Mouse (Mus musculus) kidney, postnatal 14 days (tissue): ENCODE data around the gene Acta2.

Experiments
- DNase-seq: peaks from one replicate; pipeline ENCODE4 v3.0.0; 2022; ENCODE audit warnings: mixed read lengths

Gene Acta2

GRCm38 (mm10) chr19:34268991-34269390 lies 13.6 kb upstream of the Acta2 start:
- no peak for DNase-seq

GRCm38 (mm10) chr19:34265604-34266193 lies 10.3 kb upstream of the Acta2 start:
- no peak for DNase-seq

DNA sequence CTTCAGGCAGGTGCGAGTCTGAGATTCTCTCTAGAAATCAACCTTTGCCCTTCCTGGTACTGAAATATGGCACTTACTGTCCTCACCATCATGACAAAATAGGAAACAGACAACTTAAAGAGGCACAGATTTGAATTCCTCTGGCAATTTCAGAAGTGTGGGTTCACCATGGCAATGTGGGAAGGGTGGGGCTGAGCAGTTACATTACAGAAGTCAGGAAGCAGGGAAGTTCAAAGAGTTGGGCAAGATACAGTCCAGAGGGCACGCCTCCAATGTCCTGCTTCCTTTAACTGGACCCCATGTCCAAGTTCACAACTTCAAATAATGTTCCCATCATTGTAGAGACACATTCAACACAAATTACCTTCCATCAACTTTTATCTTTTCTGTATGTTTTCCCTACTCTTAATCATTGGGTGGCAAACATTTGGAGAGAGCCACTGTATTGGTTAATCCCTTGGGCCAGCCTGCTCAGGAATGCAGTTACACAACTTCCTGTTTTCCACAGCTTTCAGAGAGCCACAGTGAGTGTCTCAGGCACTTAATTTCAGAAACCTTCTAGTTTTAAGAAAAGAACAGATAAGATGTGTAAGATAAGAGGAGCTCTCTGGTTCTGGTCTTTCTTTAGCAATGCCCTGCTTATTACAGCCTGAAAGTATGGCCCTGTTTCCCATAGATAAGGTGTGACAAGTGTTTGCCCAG lies 7.0 kb upstream of the Acta2 start:
- DNase-seq: no peak

DNA sequence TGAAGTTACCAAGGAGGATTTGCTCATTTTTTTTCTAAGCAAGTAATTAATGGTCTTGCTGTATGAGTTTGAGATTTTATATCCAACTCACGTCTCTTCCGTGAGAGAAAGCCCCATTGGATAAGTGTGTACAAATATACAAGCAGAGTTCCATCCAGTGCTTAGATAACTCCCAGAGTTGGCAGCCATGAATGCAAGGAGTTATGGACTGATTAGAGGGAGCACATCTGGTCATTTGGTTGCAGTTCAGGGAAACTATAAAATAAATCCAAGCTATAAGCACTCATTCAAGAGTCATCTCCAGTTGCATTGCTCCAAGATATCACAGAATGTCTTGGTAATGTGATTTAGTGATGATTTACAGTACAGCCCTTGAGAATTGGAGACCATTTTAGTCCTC lies 1.5 kb upstream of the Acta2 start:
- DNase-seq: no peak

- no peak for DNase-seq
These were observed 759 bp upstream of the Acta2 start for GRCm38 (mm10) chr19:34256149-34256548.

DNA sequence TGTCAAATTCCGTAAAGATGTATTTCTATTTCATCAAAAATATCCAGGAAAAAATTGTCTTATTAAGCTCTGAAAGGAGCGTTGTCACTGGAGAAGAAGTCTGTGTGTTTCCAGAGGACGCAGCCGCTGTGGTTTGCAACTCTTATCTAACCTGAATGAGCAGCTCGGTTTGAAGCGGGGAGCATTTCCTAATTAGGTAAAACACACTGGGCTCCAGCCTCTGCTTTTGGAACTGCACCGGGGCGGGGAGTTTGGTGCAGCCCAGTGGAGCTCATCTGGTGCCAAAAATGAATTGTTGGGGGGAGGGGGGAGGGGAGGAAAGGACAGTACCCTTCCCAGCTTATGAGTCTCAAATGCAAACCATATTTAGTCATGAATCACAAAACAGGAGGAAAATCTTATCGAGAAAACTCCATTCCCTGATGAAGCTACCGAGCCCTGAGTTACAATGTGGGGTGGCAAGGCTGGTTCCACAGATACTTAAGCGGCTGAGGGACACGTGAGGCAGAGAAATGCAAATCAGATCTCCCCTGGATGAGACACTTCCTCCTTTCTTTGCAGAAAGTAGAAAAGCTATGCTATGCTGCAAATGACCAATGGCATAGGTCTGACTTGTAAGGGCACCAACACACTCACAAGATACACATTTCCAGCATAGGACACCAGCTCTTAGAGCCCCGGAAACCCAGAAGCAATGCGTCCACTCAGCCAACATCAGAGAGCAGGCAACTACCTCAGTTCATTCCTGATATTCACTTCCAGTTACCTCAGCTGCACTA lies 1.1 kb downstream of the Acta2 start:
- DNase-seq: peak; percentile 33

DNA sequence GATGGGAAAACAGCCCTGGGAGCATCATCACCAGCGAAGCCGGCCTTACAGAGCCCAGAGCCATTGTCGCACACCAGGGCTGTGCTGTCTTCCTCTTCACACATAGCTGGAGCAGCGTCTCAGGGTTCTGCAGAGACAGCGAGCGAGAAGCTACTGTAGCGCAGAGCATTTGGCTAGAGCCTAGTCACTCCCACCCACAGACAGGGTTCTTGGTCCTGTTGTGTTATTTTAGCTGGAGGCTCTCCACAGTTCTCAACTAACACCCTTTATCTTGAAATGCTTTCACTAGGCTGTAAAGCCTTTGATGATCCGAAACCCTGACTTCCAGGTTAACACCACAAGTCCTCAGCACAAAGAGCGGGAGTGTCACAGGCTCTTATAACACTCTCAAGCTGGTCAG lies 2.9 kb downstream of the Acta2 start:
- no peak for DNase-seq

DNA sequence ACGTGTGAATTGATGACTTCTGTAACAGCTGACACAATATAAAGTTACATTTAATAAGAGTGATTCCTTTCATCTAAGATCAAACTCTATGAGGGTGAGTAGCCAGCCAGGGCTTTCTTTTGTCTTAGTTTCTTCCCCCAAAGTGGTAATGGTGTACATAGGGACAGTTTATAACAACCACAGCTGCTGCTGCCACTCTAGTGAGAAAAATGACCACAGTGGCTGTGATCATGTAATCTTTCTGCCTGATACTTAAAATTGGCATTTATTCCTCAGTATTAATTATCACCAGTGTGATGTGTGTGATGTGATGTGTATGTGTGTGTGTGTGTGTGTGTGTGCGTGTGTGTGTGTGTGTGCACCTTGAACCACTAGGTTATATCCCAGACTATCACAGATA lies 3.5 kb downstream of the Acta2 start:
- DNase-seq: no peak

DNA sequence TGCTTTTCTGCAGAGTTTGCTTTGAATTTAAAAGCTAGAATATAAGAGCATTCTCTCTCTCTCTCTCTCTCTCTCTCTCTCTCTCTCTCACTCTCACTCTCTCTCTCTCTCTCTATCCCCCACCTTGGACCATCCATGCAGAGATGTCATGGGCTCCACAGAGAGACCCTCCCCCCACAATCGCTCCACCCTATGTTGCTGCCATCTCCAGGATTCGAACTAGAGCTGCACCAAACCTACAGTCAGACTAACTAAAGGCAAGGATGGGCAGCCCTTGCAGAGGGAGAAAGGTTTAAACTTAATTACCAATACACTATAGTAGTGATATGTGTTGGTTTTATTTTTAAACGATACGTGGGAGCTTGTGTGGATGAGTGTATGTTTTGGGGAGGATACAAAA lies 4.8 kb downstream of the Acta2 start:
- DNase-seq: no peak

DNA sequence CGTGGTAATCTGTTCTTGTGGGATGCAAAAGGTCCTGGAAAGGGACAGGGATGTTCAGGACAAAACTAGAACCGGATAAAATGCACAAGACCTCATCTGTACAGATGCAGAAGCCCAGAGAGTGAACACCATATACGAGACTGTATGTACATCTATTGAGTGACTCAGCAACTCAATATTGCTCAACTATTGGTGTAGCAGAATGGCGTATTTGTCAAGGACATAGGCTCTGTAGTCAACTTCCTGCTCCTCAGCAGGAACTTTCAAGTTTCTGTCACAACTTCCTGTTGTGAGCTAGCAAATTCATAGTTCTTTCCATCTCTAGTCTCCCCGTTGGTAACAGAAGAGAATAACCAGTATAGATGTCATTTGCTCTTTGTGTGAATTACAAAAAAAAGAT lies 6.8 kb downstream of the Acta2 start:
- no peak for DNase-seq

GRCm38 (mm10) chr19:34244056-34244455 lies 11.3 kb downstream of the Acta2 start:
- DNase-seq: peak; percentile 81

DNA sequence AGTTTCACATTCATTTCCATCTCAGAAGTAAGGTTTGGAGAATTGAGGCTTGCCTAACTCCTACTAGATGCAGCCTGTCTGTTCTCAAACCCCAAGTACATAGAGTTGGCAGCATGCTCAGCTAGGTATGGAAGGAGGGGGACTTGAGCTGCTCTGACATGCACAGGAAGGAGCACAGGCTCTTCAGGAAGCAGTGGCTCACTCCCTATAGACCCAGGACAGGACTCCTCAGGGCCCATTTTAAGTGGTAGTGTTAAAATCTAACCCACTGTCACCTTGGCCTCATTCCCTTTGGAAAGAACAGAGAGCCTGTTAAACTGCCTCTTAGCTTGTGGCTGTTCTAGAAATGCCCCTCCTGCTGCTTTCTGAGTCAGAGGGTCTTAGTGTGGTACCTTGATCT lies 12.5 kb downstream of the Acta2 start:
- DNase-seq: no peak

DNA sequence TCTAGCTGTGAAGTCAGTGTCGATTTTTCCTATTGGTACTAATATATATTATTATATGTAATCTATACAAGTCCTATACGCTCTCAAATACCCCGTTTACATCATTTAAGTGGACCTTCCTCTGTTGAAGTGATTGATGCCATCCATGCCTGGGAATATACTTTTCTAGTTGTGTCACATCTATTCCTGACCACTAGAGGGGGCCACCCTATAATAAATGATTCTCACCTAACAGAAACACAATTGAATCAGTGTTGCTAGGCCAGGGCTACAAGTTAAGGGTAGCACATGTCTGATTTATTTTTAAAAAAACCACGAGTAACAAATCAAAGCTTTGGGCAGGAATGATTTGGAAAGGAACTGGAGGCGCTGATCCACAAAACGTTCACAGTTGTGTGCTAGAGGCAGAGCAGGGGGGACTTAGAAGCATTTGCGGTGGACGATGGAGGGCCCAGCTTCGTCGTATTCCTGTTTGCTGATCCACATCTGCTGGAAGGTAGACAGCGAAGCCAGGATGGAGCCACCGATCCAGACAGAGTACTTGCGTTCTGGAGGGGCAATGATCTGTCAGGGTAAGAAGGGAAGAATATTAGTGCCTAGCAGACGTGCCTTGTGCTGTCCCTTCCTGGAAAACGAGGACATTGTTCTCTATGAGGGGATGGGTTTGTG lies 14.0 kb downstream of the Acta2 start:
- DNase-seq: peak; percentile 44

DNA sequence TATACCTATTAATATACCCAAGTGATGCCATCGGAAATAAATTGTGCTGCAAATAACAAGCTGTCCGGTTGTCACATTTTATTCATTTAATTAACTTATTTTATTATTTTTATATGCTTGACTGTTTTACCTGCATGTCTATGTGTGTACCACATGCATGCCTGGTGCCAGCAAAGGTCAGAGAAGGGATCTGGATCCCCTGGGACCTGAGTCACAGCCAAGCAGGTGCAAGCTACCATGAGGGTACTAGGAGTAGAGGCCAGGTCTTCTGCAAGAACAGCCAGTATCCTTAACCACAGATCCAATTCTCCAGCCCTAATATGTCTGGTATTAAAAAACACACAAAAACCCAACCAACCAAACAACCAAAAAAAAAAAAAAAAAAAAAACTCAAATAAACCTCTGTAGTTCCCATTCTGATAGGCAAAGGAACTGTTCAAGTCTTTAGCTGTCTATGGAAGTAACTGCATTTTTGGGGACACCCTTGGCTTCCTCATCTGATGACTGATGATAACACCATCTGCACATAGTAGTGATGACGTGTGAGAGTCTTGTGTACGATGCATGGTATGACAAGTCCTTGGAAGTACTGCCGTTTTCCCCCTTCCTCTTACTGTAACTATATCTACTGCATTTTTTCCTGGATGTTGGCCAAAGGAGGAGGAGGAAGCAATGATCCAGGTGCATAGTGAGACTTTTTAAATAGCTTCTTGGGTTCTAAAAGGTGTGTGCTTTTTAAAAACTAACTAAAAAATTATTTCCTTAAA lies 14.9 kb downstream of the Acta2 start:
- DNase-seq: no peak

GRCm38 (mm10) chr19:34237746-34238145 lies 17.6 kb downstream of the Acta2 start:
- no peak for DNase-seq

DNA sequence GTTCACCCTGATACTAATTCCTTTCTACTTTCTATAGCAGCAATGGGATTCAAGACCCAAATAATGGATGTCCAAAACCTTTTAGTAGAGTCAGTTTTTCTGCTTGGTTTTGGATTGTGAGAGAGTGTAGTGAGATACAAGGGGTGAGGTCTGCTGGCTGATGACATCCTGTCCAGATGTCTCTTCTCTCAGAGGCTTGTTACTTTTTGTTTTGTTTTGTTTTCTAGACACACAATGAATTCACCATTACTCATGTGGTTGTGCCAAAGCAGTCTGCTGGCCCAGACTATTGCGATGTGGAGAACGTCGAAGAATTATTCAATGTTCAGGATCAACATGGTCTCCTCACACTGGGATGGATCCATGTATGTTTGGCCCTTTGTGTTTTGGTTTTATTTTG lies 19.3 kb downstream of the Acta2 start:
- no peak for DNase-seq

GRCm38 (mm10) chr19:34233944-34234343 lies 21.4 kb downstream of the Acta2 start:
- peak; percentile 82 for DNase-seq

DNA sequence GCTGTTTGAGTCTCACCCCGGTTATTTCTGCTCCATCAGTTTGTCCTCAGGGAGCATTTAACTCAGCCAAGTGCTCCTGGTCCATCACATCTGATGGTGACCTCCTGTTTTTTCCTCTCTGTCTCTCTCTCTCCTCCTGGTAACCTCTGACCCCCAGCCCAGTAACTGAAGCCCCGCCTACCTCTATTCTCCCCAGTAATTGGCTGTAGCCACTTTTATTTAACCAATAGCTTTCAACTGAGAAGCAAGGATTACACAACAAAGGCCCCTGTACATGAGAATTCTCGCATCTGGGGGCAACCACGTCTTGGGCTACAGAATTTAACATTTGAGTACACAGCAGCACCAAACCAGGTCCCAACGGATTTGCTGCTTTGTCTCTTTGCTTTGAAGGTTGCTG lies 23.1 kb downstream of the Acta2 start:
- DNase-seq: no peak

GRCm38 (mm10) chr19:34231596-34231995 lies 23.8 kb downstream of the Acta2 start:
- DNase-seq: no peak

- no peak for DNase-seq
These were observed 32.6 kb downstream of the Acta2 start for GRCm38 (mm10) chr19:34222805-34223204.

DNA sequence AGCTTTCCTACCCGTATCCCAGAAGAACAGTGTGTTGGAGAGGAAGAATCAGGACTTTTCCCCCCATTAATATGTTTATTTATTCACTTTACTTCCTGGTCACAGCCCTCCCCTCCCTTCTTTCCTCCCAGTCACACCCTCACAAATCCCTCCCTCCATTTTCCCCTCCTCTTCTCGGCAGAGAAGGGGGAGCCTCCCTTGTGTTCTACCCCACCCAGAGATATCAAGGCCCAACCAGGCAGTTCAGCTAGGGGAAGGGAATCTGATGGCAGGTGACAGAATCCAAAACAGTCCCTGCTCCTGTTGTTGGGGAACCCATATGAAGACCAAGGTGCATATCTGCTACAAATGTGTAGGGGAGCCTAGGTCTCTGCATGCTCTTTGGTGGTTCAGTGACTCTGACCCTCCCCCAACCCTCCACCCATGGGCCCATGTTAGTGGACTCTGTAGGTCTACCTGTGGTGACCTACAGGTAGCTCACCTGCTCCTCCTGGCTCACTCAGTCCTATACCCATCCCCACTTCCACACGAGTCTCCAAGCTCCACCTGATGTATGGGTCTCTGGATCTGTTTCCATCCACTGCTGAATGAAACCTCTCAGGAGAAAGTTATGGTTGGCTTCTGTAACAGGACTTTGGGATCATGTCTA lies 34.5 kb downstream of the Acta2 start:
- DNase-seq: no peak

DNA sequence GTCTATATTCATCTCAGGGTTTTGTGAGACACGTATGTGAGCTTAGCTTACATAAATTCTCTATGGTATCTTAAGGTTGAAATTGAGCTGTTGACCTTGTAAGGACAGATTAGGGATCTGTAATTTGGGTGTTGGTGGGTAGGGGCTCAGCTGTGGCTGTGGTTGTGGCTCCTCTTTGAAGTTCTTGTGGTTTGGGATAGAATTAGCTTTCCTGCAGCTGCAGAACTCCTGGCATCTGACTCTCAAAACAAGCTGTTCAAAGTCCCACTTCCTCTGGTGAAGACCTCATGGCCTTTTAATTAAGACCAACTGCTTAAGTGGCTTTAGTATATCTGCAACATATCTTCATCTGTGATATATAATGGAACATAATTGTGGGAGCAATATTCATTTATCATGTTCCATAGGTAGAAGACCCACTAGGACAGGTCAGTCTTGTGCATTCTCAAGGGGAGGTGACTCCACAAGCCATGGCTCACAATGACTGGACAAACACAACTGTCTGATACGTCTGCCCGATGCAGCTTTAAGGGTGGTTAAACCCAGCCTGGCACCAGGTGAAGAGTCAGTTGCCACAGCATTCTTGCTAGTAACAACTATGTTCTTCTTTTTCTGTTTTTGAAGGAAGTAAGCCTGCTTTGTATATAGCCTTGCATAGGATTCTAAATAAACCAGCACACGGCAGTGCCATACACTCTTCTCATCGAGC lies 36.0 kb downstream of the Acta2 start:
- DNase-seq: no peak
